Mouse (Mus musculus) liver, embryonic 14.5 days (tissue): ENCODE data around the gene Nr2f2. TPM values are rescaled to one million over a fixed set of nuclear protein-coding genes. Genes with fewer than 3 reads are reported as not detected.

Experiments used
- ATAC-seq: fragments of 200-750 bp; cut with Nextera tagmentation; 2 replicates; pipeline ENCODE4 v1.8.0; 2017; ENCODE audit warnings: moderate number of reproducible peaks, mild to moderate bottlenecking, moderate library complexity; ENCODE audit not compliant: insufficient read depth
- DNase-seq, 3 experiments: peaks; one replicate each; pipeline ENCODE4 v3.0.0-alpha.2; 2012 to 2013; ENCODE audit warnings: low read depth in 3 of 3, low spot score in 3 of 3
- H3K27ac ChIP-seq: fragments of 300-500 bp; sonication (generic); 2 replicates; pipeline ENCODE4 v1.5.1; 2014; ENCODE audit warnings: moderate library complexity, mild to moderate bottlenecking, control low read depth, inconsistent platforms
- H3K27me3 ChIP-seq: fragments of 300-500 bp; sonication (generic); 2 replicates; pipeline ENCODE4 v1.6.1; 2014; ENCODE audit warnings: mild to moderate bottlenecking, low read length, moderate library complexity; ENCODE audit not compliant: control insufficient read depth, insufficient read depth
- H3K36me3 ChIP-seq: fragments of 300-500 bp; sonication (generic); replicated peaks from 2 replicates; pipeline ENCODE4 v1.6.1; 2014; ENCODE audit warnings: low read depth; ENCODE audit not compliant: control insufficient read depth, insufficient read depth
- H3K4me1 ChIP-seq, 2 experiments: fragments of 200-500 bp in 1 of 2; fragments of 300-500 bp in 1 of 2; sonication (generic) in 1 of 2; replicated peaks; 2 replicates each; pipeline ENCODE4 v1.6.1; 2012 to 2014; ENCODE audit warnings: antibody characterized with exemption in 1 of 2, inconsistent platforms in 1 of 2, low read length in 1 of 2; ENCODE audit not compliant: control insufficient read depth in 2 of 2, insufficient read depth in 2 of 2
- H3K4me2 ChIP-seq: fragments of 300-500 bp; sonication (generic); 2 replicates; pipeline ENCODE4 v1.6.1; 2014; ENCODE audit warnings: low read depth, mild to moderate bottlenecking, control low read depth, moderate library complexity
- H3K4me3 ChIP-seq, 2 experiments: fragments of 200-500 bp in 1 of 2; fragments of 300-500 bp in 1 of 2; sonication (generic) in 1 of 2; 2 replicates each; pipeline ENCODE4 v1.5.1; 2012 to 2014; ENCODE audit warnings: low read depth in 2 of 2, low read length in 2 of 2, mild to moderate bottlenecking in 2 of 2, control low read depth in 1 of 2, inconsistent platforms in 1 of 2, moderate library complexity in 1 of 2; ENCODE audit not compliant: insufficient read depth in 1 of 2
- H3K9ac ChIP-seq: fragments of 300-500 bp; sonication (generic); replicated peaks from 2 replicates; pipeline ENCODE4 v1.6.1; 2014; ENCODE audit warnings: mild to moderate bottlenecking, control low read depth, moderate library complexity
- H3K9me3 ChIP-seq: fragments of 300-500 bp; sonication (generic); 2 replicates; pipeline ENCODE4 v1.6.1; 2016; ENCODE audit warnings: low read length, mixed read lengths; ENCODE audit not compliant: control insufficient read depth
- CTCF ChIP-seq: IDR thresholded peaks from 2 replicates; pipeline ENCODE4 v1.5.1; 2016; ENCODE audit warnings: antibody characterized with exemption, low read depth, control low read depth
- EP300 ChIP-seq: IDR thresholded peaks from 2 replicates; pipeline ENCODE4 v1.6.1; 2016; ENCODE audit warnings: antibody characterized with exemption, low read depth
- WGBS: fragments of 180-500 bp; shearing (Covaris S2); extraction: QIAGEN DNeasy Blood & Tissue Kit; methylation state at CpG from one replicate; pipeline ENCODE4 v1.1.7; 2014; ENCODE audit not compliant: insufficient replicate concordance; 5-methylcytosine and 5-hydroxymethylcytosine counted together
- polyA plus RNA-seq, 2 experiments: library from polyadenylated mRNA; depleted of rRNA in 1 of 2; stranded (reverse) in 1 of 2; unstranded in 1 of 2; fragments of >200 nt; fragmentation: Nextera tagmentation in 1 of 2; extraction: Ambion mirVana in 1 of 2; gene quantifications; 2 replicates each; pipeline versions ENCODE4 v1.2.1 to v1.2.3; 2012 to 2014

Nr2f2 gene
- polyA plus RNA-seq, 2 experiments, result 6.3 to 12.0 TPM

- H3K4me2 ChIP-seq, result no peak overlapping the region
- WGBS, result 5% methylated on average over 19 of the region's 19 CpGs
- no peaks in the 10 kb centered on the region for H3K36me3 ChIP-seq
- peaks cover 93% of the 10 kb centered on the region for H3K27me3 ChIP-seq
- H3K4me3 ChIP-seq, result no peak overlapping the region
- TF ChIP-seq EP300 (no peak), CTCF (no peak)
- no peak overlapping the region for H3K27ac ChIP-seq
- H3K9ac ChIP-seq, result no peak overlapping the region
- DNase-seq (no peak), ATAC-seq (no peak)
- no peaks in the 10 kb centered on the region for H3K4me1 ChIP-seq
- no peaks in the 10 kb centered on the region for H3K9me3 ChIP-seq
Observed at GRCm38 (mm10) chr7:70329521-70330206, 36.9 kb downstream of the Nr2f2 start.

- H3K4me2 ChIP-seq, result no peak overlapping the region
- no peak overlapping the region for H3K9ac ChIP-seq
- ATAC-seq, result no peak
- H3K27ac ChIP-seq, result no peak overlapping the region
- H3K4me1 ChIP-seq, result no peaks in the 10 kb centered on the region
- H3K4me3 ChIP-seq, result no peak overlapping the region
- TF ChIP-seq CTCF (no peak), EP300 (no peak)
- DNase-seq, result no peak
- H3K36me3 ChIP-seq, result no peaks in the 10 kb centered on the region
- peaks cover 95% of the 10 kb centered on the region for H3K27me3 ChIP-seq
- H3K9me3 ChIP-seq, result no peaks in the 10 kb centered on the region
- WGBS, result 3% methylated on average over 6 of the region's 6 CpGs
Observed at GRCm38 (mm10) chr7:70329037-70329516, 37.5 kb downstream of the Nr2f2 start.

- no peaks in the 10 kb centered on the region for H3K4me1 ChIP-seq
- 8% methylated on average over 10 of the region's 10 CpGs for WGBS
- H3K27me3 ChIP-seq, result peaks cover 93% of the 10 kb centered on the region
Observed at GRCm38 (mm10) chr7:70328206-70329036, 38.1 kb downstream of the Nr2f2 start.

GRCm38 (mm10) chr7:70327191-70327590, 39.3 kb downstream of the Nr2f2 start:
- Histone ChIP-seq H3K9me3 (no peaks in the 10 kb centered on the region), H3K4me1 (no peaks in the 10 kb centered on the region), H3K36me3 (no peaks in the 10 kb centered on the region), H3K4me2 (no peak overlapping the region), H3K4me3 (no peak overlapping the region), H3K27ac (no peak overlapping the region), H3K9ac (no peak overlapping the region), H3K27me3 (peaks cover 81% of the 10 kb centered on the region)
- ATAC-seq, result no peak
- no peak for TF ChIP-seq EP300
- no peak for TF ChIP-seq CTCF
- 9% methylated on average over 2 of the region's 2 CpGs for WGBS
- DNase-seq, result no peak

More at GRCm38 (mm10) chr7:70328206-70329036, 38.1 kb downstream of the Nr2f2 start:
- H3K36me3 ChIP-seq, result no peaks in the 10 kb centered on the region
- no peak overlapping the region for H3K9ac ChIP-seq
- no peak overlapping the region for H3K4me2 ChIP-seq
- TF ChIP-seq CTCF (no peak), EP300 (no peak)
- no peak overlapping the region for H3K4me3 ChIP-seq
- no peak for ATAC-seq
- H3K9me3 ChIP-seq, result no peaks in the 10 kb centered on the region
- no peak for DNase-seq
- no peak overlapping the region for H3K27ac ChIP-seq
